Mouse (Mus musculus) limb, embryonic 14.5 days (tissue): Measurements from ENCODE around the gene Fars2. TPM values are rescaled to one million over a fixed set of nuclear protein-coding genes. Genes with fewer than 3 reads are reported as not detected.

Source experiments
- ATAC-seq: fragments of 200-750 bp; cut with Nextera tagmentation; 2 replicates; pipeline ENCODE4 v1.8.0; 2017; ENCODE audit warnings: low read depth, moderate number of reproducible peaks, moderate TSS enrichment; ENCODE audit not compliant: low FRiP score
- DNase-seq: peaks from one replicate; pipeline ENCODE4 v3.0.0-alpha.2; 2015; ENCODE audit warnings: low spot score
- H3K27ac ChIP-seq: fragments of 300-500 bp; sonication (generic); replicated peaks from 2 replicates; pipeline ENCODE4 v1.5.1; 2014; ENCODE audit warnings: low read depth, mild to moderate bottlenecking, low read length, moderate library complexity, mixed read lengths
- H3K27me3 ChIP-seq: fragments of 300-500 bp; sonication (generic); 2 replicates; pipeline ENCODE4 v1.6.1; 2014; ENCODE audit warnings: low read length, mixed read lengths; ENCODE audit not compliant: control insufficient read depth, insufficient read depth
- H3K36me3 ChIP-seq: fragments of 300-500 bp; sonication (generic); 2 replicates; pipeline ENCODE4 v1.6.1; 2014; ENCODE audit warnings: mild to moderate bottlenecking, low read length, moderate library complexity, mixed read lengths; ENCODE audit not compliant: control insufficient read depth, insufficient read depth
- H3K4me1 ChIP-seq: fragments of 300-500 bp; sonication (generic); 2 replicates; pipeline ENCODE4 v1.6.1; 2014; ENCODE audit warnings: antibody characterized with exemption, low read length, mixed read lengths; ENCODE audit not compliant: control insufficient read depth, insufficient read depth
- H3K4me2 ChIP-seq: fragments of 300-500 bp; sonication (generic); replicated peaks from 2 replicates; pipeline ENCODE4 v1.6.1; 2014; ENCODE audit warnings: low read depth, mild to moderate bottlenecking, low read length, moderate library complexity; ENCODE audit not compliant: severe bottlenecking
- H3K4me3 ChIP-seq: fragments of 300-500 bp; sonication (generic); replicated peaks from 2 replicates; pipeline ENCODE4 v1.5.1; 2014; ENCODE audit warnings: low read length
- H3K9ac ChIP-seq: fragments of 300-500 bp; sonication (generic); 2 replicates; pipeline ENCODE4 v1.6.1; 2014; ENCODE audit warnings: mild to moderate bottlenecking, low read depth, low read length, moderate library complexity; ENCODE audit not compliant: severe bottlenecking
- H3K9me3 ChIP-seq: fragments of 300-500 bp; sonication (generic); 2 replicates; pipeline ENCODE4 v1.6.1; 2016; ENCODE audit warnings: low read length; ENCODE audit not compliant: control insufficient read depth
- POLR2A ChIP-seq: fragments of 200-500 bp; IDR thresholded peaks from 2 replicates; pipeline ENCODE4 v1.8.0; 2012; ENCODE audit warnings: inconsistent platforms, mild to moderate bottlenecking, moderate library complexity, borderline replicate concordance; ENCODE audit not compliant: insufficient read depth, insufficient read length; ENCODE audit errors: extremely low read depth
- WGBS: fragments of 180-500 bp; shearing (Covaris S2); extraction: QIAGEN DNeasy Blood & Tissue Kit; methylation state at CpG from one replicate; pipeline ENCODE4 v1.1.7; 2014; 5-methylcytosine and 5-hydroxymethylcytosine counted together
- polyA plus RNA-seq, 2 experiments: library from polyadenylated mRNA; depleted of rRNA in 1 of 2; stranded (reverse) in 1 of 2; unstranded in 1 of 2; fragments of >200 nt; fragmentation: Nextera tagmentation in 1 of 2; extraction: Ambion mirVana in 1 of 2; gene quantifications; 2 replicates each; pipeline versions ENCODE4 v1.2.1 to v1.2.3; 2012 to 2014

The Fars2 gene
- polyA plus RNA-seq, 2 experiments: 27.6 to 35.2 TPM

GRCm38 (mm10) chr13:36493762-36494161, 376.6 kb downstream of the Fars2 start:
- no peak overlapping the region for H3K4me2 ChIP-seq
- 83% methylated on average over 7 of the region's 7 CpGs for WGBS

GRCm38 (mm10) chr13:36495980-36496379, 378.8 kb downstream of the Fars2 start:
- H3K27me3 ChIP-seq: no peaks in the 10 kb centered on the region
- no peak for TF ChIP-seq POLR2A
- WGBS: 86% methylated on average over 2 of the region's 2 CpGs
- H3K27ac ChIP-seq: no peak overlapping the region
- no peak overlapping the region for H3K9ac ChIP-seq
- ATAC-seq: no peak
- H3K4me1 ChIP-seq: no peaks in the 10 kb centered on the region
- no peaks in the 10 kb centered on the region for H3K9me3 ChIP-seq
- no peaks in the 10 kb centered on the region for H3K36me3 ChIP-seq
- no peak overlapping the region for H3K4me2 ChIP-seq
- DNase-seq: no peak
- H3K4me3 ChIP-seq: no peak overlapping the region

More at GRCm38 (mm10) chr13:36493762-36494161, 376.6 kb downstream of the Fars2 start:
- Histone ChIP-seq H3K27ac (no peak overlapping the region), H3K9me3 (no peaks in the 10 kb centered on the region), H3K4me3 (no peak overlapping the region), H3K9ac (no peak overlapping the region), H3K4me1 (no peaks in the 10 kb centered on the region), H3K36me3 (no peaks in the 10 kb centered on the region), H3K27me3 (no peaks in the 10 kb centered on the region)
- no peak for TF ChIP-seq POLR2A
- no peak for DNase-seq
- ATAC-seq: no peak

- H3K27ac ChIP-seq: no peak overlapping the region
- H3K4me1 ChIP-seq: no peaks in the 10 kb centered on the region
- peak; percentile 49 for DNase-seq
- no peak overlapping the region for H3K4me2 ChIP-seq
- no peaks in the 10 kb centered on the region for H3K9me3 ChIP-seq
- TF ChIP-seq POLR2A: no peak
- no peaks in the 10 kb centered on the region for H3K27me3 ChIP-seq
- WGBS: 81% methylated on average over 4 of the region's 4 CpGs
- no peaks in the 10 kb centered on the region for H3K36me3 ChIP-seq
- H3K9ac ChIP-seq: no peak overlapping the region
- ATAC-seq: no peak
- H3K4me3 ChIP-seq: no peak overlapping the region
Observed at GRCm38 (mm10) chr13:36497346-36497745, 380.1 kb downstream of the Fars2 start.

DNA sequence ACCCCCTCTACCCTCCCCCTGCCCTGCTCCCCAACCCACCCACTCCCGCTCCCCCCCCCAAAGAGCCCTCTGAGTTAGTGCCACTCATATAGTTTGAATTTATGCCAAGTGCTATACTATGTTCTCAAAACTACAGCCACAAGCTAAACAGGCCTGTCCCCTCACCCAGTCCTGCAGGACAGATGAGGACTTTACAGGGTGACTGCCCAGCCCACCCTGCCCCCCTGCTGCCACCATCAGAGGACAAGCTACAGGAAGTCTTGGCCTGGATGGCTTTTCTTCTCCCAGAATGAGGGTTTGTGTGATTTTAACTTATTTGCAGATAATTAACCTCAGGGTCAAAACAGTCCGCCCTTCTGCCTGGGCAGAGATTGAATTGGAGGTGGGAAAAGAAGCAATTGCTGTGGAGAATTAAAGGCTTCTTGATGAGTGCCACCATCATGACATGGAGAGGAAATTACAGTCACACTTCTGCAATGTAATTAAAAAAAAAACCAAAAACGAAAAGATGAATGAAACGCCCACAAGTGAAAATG, 383.2 kb downstream of the Fars2 start:
- ATAC-seq: no peak
- Histone ChIP-seq H3K36me3 (no peaks in the 10 kb centered on the region), H3K27ac (no peak overlapping the region), H3K4me1 (no peaks in the 10 kb centered on the region), H3K9me3 (no peaks in the 10 kb centered on the region), H3K9ac (no peak overlapping the region), H3K27me3 (no peaks in the 10 kb centered on the region), H3K4me2 (no peak overlapping the region), H3K4me3 (no peak overlapping the region)
- WGBS: 59% methylated on average over 4 of the region's 4 CpGs
- DNase-seq: no peak
- no peak for TF ChIP-seq POLR2A

DNA sequence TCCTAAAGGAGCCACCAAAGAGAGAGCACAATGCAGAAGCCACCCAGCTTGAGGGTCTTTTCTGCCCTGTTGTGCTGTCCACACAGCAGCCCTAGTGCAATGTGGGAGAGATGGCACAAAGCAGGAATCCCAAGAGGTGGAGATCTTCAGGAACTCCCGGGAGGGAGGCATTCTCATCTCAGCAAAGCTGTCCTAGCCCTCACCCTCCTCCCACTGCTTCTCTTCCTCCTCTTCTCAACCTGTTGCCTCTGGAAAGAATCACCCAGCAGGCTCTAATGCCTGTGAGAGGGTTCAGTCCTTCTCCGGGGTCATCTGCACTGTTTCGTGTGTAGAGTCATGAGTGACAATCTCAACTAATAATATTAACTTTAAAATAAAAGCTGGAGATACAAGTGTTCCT, 386.3 kb downstream of the Fars2 start:
- DNase-seq: no peak
- H3K9me3 ChIP-seq: no peaks in the 10 kb centered on the region
- no peak overlapping the region for H3K4me2 ChIP-seq
- no peaks in the 10 kb centered on the region for H3K4me1 ChIP-seq
- H3K27me3 ChIP-seq: no peaks in the 10 kb centered on the region
- H3K9ac ChIP-seq: no peak overlapping the region
- 83% methylated on average over 3 of the region's 3 CpGs for WGBS
- no peak overlapping the region for H3K4me3 ChIP-seq
- no peaks in the 10 kb centered on the region for H3K36me3 ChIP-seq
- ATAC-seq: no peak
- TF ChIP-seq POLR2A: no peak
- H3K27ac ChIP-seq: no peak overlapping the region

- no peaks in the 10 kb centered on the region for H3K36me3 ChIP-seq
- no peak overlapping the region for H3K4me2 ChIP-seq
- H3K27me3 ChIP-seq: no peaks in the 10 kb centered on the region
- H3K4me1 ChIP-seq: no peaks in the 10 kb centered on the region
- no peak for TF ChIP-seq POLR2A
- WGBS: 85% methylated on average over 7 of the region's 7 CpGs
- H3K4me3 ChIP-seq: no peak overlapping the region
- H3K27ac ChIP-seq: no peak overlapping the region
- H3K9me3 ChIP-seq: no peaks in the 10 kb centered on the region
- ATAC-seq (no peak), DNase-seq (no peak)
- no peak overlapping the region for H3K9ac ChIP-seq
Observed at GRCm38 (mm10) chr13:36503991-36504390, 386.8 kb downstream of the Fars2 start.
